Mouse (Mus musculus) left cerebral cortex, adult 2 months (tissue): Measurements from ENCODE around the gene Nell1. TPM values are rescaled to one million over a fixed set of nuclear protein-coding genes. Genes with fewer than 3 reads are reported as not detected.

Experiments
- DNase-seq, 2 experiments: peaks; one replicate each; pipeline ENCODE4 v3.0.0; 2021 to 2022; ENCODE audit warnings: low spot score in 2 of 2, mixed read lengths in 1 of 2; ENCODE audit errors: extremely low spot score in 1 of 2
- H3K27ac ChIP-seq: fragments of 200-600 bp; 2 replicates; pipeline ENCODE4 v1.8.1; 2022
- H3K4me3 ChIP-seq: fragments of 200-600 bp; 2 replicates; pipeline ENCODE4 v1.8.1; 2022
- CTCF ChIP-seq: fragments of 200-600 bp; IDR thresholded peaks from 2 replicates; pipeline ENCODE4 v1.8.1; 2022; ENCODE audit warnings: antibody characterized with exemption, mild to moderate bottlenecking, moderate library complexity
- intact Hi-C: fragments of 180-260 bp; cut with DNase I; formaldehyde crosslinking; loops from one replicate; pipeline ENCODE4 v1.15.1; 2025
- total RNA-seq, 2 experiments: library from RNA; stranded (reverse); gene quantifications; 2 replicates each; pipeline ENCODE4 v1.2.3; 2021

Gene Nell1
- total RNA-seq, 2 experiments from 2014 or later: 65.5 to 66.5 TPM

DNA sequence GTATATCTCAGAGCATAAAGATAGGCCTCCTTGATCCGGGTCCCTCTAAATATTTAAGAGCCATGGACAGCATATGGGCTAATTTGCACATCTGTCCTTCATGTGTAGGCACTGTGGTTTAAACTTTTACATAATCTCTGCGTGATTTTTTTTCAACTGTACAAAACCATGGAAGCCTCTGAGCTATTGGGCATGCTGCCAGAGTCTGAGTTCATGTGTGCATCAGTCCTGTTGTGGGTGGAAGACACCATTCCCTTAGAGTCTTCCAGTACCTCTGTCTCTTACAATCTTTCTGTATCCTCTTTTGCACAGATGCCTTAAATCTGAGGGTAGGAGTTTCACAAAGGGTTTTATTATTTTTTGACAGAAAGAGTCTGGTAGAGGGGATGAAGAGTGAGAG lies 639.4 kb downstream of the Nell1 start:
- TF ChIP-seq CTCF: no peak
- H3K27ac ChIP-seq: no peak overlapping the region
- H3K4me3 ChIP-seq: no peak overlapping the region
- intact Hi-C loops: no loop called here
- peak; percentile 39 to 49 for DNase-seq

DNA sequence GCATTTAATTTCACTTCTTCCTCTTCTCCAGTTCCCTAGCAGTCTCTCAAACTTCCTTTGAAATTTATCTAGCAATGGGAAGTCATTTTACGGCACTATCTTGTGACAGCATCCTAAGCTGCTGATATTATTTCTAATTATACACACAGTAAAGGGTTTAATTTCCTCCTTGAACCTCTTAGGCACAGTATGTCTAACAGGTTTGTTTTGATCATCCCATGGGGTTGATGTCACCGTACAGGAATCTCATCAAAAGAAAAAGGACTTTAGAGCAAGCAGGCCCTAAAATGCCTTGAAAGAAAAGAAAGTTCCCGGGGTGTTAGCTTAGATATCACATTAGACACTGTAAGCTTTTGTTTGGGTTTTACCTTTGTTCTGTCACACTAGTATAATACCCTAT lies 654.5 kb downstream of the Nell1 start:
- intact Hi-C loops: no loop called here
- TF ChIP-seq CTCF: no peak
- H3K27ac ChIP-seq: no peak overlapping the region
- no peak overlapping the region for H3K4me3 ChIP-seq
- DNase-seq: no peak

DNA sequence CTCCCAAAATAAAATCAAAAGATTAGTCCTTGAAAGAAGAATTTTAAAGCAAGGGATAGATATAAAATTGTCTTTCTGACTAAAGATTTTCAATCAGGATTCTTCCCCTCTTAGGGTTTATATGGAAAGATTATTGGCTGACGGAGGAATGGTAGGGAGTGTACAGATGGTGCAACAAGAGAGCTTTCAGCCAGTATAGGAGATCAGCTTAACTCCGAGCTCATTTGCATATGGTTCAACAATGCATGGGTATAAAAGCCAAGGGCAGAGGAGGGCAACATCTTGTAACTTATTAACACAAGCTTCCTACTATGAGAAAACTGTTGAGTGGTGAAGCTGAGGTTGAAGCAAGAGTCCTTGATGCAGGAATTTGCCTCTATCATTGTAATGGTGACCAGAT lies 658.5 kb downstream of the Nell1 start:
- DNase-seq: no peak
- Histone ChIP-seq H3K27ac (no peak overlapping the region), H3K4me3 (no peak overlapping the region)
- TF ChIP-seq CTCF: no peak
- intact Hi-C loops: no loop called here

DNA sequence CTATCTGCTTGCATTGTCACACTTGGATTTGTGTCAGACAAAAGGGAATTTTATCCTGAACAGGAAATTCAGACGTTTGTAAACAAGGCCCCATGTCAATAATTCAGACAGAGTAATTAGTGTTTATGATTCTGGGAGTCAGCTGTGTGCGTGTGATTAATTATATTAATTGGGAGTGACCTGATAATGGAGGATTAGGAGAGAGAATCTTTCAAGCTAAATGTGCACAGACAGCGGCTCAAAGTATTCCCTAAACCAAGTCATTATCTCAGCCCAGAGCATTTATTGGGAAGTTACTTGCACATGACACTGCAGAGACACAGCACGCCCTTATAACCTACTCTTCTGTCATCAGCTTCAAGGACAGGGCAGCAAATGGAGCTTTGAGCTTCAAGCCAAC lies 697.6 kb downstream of the Nell1 start:
- TF ChIP-seq CTCF: no peak
- DNase-seq: no peak
- intact Hi-C loops: no loop called here
- Histone ChIP-seq H3K27ac (no peak overlapping the region), H3K4me3 (no peak overlapping the region)

DNA sequence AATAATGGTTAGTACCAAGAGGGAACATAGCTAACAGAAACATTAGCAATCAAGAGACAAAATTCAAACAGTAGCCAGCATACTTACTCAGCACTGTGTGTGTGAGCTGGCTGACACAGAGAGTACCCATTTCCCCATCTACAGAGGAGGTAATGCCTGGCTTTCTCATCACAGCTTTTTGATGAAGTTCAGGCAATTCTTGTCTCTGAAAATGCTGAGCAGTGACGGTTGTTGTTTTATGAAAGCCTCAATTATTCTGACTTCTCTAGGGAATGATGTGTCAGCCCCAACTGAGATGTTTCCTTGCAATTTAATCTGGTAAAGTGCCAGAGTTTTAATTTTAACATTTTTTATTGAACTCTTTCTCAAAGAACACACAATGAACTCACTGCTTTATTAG lies 700.8 kb downstream of the Nell1 start:
- DNase-seq: no peak
- H3K4me3 ChIP-seq: no peak overlapping the region
- TF ChIP-seq CTCF: no peak
- no peak overlapping the region for H3K27ac ChIP-seq
- intact Hi-C loops: no loop called here

DNA sequence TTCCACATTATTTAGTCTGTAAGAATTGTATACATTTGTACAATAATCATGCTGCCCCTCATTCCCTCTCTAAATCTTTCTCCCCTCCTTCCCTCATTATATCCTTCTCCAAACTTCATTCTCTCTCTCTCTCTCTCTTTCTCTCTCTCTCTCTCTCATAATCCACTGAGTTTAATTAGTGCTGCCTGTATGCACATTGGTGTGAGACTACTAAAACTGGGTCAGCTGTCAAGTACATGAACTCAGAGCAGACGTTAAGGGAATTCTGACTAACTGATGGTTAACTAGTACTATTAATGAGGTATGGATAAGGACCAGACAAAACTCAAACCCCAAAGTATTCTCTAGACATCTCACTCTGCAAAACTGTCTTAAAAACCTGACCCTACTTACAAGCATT lies 702.8 kb downstream of the Nell1 start:
- no peak for TF ChIP-seq CTCF
- Histone ChIP-seq H3K27ac (no peak overlapping the region), H3K4me3 (no peak overlapping the region)
- intact Hi-C loops: no loop called here
- DNase-seq: no peak

DNA sequence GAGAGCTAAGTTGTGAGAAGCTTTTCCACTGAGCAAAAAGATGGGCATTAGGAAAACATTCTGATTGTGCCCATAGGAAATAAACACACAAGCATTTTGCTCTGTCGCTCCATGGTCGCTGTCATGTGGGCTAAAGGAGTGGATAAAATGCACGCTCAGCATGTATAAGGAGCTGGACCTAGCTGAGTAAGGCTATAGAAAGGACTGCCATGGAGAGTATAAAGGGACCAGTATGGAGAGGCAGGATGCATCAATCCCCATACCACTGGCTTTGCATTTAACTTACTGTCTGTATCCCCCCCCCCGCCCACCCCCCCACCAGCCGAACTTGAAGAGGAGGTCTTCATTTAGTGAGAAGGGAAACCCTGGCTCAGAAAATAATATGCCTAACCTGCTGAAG lies 711.7 kb downstream of the Nell1 start:
- no peak for TF ChIP-seq CTCF
- DNase-seq: no peak
- Histone ChIP-seq H3K27ac (no peak overlapping the region), H3K4me3 (no peak overlapping the region)
- intact Hi-C loops: no loop called here

DNA sequence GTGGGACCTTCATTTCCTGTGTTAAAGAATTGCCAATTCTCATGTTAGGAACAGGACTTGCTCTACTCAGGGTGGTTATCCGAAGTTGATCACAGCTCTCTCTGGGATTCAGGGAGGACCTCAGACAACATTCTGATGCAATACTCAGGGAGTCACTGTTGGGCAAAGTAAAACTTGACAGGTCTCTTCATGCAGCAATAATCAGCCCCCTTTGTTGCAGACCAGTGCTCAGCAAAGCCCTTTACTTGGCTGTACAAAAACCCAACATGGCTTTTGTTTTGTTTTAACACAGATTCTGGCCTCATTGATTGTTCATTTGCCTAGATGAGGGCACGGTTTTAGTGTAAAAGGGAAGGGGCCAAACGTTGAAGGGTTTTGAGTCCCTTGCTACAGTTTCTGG lies 750.5 kb downstream of the Nell1 start:
- no peak for TF ChIP-seq CTCF
- DNase-seq: no peak
- no peak overlapping the region for H3K4me3 ChIP-seq
- intact Hi-C loops: no loop called here
- H3K27ac ChIP-seq: no peak overlapping the region

DNA sequence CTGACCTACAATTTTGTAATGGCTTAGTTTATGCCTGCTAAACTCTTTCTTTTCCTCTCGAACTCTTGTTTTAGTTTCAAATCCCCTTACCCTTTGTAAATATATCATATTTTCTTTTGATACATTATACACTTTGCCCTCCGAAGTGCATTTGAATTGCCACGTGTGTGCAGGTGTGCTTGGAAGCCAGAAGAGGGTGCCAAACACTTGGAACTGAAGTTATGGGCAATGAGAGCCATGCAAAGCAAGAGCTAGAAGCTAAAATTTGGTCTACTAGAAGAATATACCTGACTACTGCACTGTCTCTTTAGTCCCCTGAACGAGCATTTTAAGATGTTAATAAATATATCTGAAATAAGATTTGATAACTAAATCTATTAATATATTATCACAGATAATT lies 756.3 kb downstream of the Nell1 start:
- TF ChIP-seq CTCF: peak; percentile 43
- no peak overlapping the region for H3K27ac ChIP-seq
- H3K4me3 ChIP-seq: no peak overlapping the region
- intact Hi-C loops: loop anchor here (10.0 kb wide), 1 partner anchor 704 kb away; no protein-coding TSS in a partner anchor
- no peak for DNase-seq

DNA sequence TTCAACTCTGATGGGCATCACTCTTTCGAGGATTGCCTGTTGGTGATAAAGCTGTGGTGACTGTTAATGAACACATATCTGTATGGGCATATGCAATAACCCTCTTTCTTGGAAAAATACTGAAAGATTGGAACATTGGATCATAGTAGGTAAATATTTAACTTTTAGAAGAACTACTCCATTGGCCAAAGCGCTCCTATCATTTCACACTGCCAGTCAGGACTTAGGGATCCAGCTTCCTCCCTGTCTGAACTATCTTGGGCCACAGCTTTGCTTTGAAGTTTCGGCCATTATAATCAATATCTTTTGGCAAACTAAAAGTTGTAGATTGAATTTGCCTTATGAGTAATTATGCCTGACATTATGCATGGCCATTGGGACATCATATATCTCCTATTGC lies 780.9 kb downstream of the Nell1 start:
- Histone ChIP-seq H3K27ac (no peak overlapping the region), H3K4me3 (no peak overlapping the region)
- intact Hi-C loops: no loop called here
- TF ChIP-seq CTCF: no peak
- DNase-seq: no peak

DNA sequence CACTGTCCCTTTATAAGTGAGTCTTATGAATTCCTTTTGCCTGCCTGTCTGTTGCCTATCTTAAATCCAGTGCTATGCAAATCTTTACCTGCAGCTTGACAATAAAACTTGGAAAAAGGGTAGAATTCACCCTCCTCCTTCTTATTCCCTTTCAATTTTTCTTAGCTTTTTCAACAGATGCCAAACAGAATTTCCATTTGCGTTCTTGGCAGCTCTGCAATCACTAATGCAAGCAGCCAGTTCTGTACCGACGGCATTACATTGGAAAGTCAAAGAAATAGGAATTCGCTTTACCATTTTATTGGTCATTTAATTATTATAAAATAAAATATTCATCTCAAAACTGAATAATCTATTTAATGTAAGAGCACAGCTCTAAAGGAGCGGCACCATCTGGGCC lies 781.7 kb downstream of the Nell1 start:
- intact Hi-C loops: no loop called here
- no peak for TF ChIP-seq CTCF
- no peak overlapping the region for H3K4me3 ChIP-seq
- DNase-seq: no peak
- no peak overlapping the region for H3K27ac ChIP-seq

DNA sequence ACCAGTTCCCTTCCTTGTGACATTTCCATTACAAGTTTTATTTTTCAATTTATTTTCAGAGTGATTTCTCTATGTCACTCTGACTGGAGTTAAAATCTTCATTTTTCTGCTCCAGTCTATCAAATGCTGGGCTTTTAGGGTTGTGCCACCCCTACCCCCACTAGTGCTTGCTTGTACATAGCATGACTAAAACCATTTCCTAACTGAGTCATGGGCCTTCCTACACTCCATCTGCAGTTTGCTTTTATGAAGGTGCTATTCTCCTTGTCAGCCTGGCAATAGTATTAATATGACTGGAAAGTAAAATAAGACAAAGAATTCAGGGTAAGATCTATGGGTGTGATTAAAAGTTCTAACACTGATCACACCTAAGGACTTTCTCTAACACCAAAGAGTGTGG lies 798.9 kb downstream of the Nell1 start:
- Histone ChIP-seq H3K27ac (no peak overlapping the region), H3K4me3 (no peak overlapping the region)
- TF ChIP-seq CTCF: no peak
- peak in 1 of 2 experiments; percentile 13 for DNase-seq
- intact Hi-C loops: loop anchor here (5.0 to 10.0 kb wide), 2 partner anchors 221 to 269 kb away; no protein-coding TSS in a partner anchor

DNA sequence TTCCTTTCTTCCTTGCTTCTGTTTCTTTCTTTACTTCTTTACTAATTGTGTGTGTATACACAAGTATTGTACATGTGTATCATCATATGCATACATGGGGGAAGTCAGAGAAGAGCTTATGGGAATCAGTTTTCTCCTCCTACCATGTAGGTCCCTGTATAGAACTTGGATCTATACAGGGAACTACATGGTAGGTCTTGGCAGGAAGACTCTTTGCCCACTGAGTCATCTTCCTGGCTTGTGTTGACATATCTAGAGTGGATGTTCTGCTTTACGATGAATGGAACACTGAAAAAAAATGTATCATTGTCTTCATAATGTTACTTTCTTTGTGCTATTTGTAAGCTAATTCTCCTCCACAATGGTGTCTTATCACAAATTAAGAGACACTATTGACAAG lies 806.4 kb downstream of the Nell1 start:
- no peak for TF ChIP-seq CTCF
- DNase-seq: no peak

DNA sequence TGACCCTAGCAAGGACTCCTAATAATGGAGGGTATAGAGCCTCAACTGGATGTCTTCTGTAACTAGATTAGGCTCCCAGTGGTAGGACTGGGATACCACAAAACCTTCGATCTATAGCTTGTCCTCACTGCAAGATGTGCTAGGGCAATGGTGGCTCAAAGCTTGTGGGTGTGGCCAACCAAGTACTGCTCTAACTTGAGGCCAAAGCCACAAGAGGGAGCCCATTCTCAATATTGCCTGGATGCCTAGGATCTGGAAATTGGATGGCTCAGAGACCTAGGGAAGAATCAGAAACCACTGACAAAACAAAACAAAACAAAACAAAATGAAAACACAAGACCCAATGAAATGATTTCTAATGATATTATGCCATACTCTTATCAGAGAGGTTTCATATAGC lies 809.0 kb downstream of the Nell1 start:
- no peak overlapping the region for H3K27ac ChIP-seq
- intact Hi-C loops: no loop called here
- H3K4me3 ChIP-seq: no peak overlapping the region
- peak; percentile 11 for TF ChIP-seq CTCF
- DNase-seq: no peak

More for the DNA sequence above, 806.4 kb downstream of the Nell1 start:
- Histone ChIP-seq H3K27ac (no peak overlapping the region), H3K4me3 (no peak overlapping the region)
- intact Hi-C loops: no loop called here
